Mouse (Mus musculus) CH12.LX (cell line): Measurements from ENCODE around the gene Prkaa2. TPM values are rescaled to one million over a fixed set of nuclear protein-coding genes. Genes with fewer than 3 reads are reported as not detected.
A peak's percentile ranks its signal among the peaks of the same experiment; 100 is the strongest.

ENCODE experiments used
- DNase-seq: peaks from one replicate; pipeline ENCODE4 v3.0.0-alpha.2; 2013; ENCODE audit errors: extremely low read depth
- H3K27ac ChIP-seq: 2 replicates; pipeline ENCODE4 v1.5.1; 2012; ENCODE audit warnings: low read depth, mild to moderate bottlenecking, control low read depth, moderate library complexity; ENCODE audit not compliant: insufficient read depth
- H3K27me3 ChIP-seq: replicated peaks from 2 replicates; pipeline ENCODE3; 2012; ENCODE audit warnings: inconsistent platforms
- H3K36me3 ChIP-seq, 2 experiments: replicated peaks in 1 of 2; 2 replicates each; pipeline versions ENCODE3 to v1.6.1; 2012; ENCODE audit warnings: inconsistent platforms in 1 of 2, low read length in 1 of 2, mild to moderate bottlenecking in 1 of 2, mixed read lengths in 1 of 2, moderate library complexity in 1 of 2; ENCODE audit not compliant: control insufficient read depth in 1 of 2, insufficient read depth in 1 of 2
- H3K4me1 ChIP-seq, 2 experiments: 2 replicates each; pipeline ENCODE4 v1.6.1; 2012; ENCODE audit warnings: inconsistent platforms in 1 of 2, moderate library complexity in 1 of 2; ENCODE audit not compliant: insufficient read depth in 2 of 2, control insufficient read depth in 1 of 2
- H3K4me2 ChIP-seq: 2 replicates; pipeline ENCODE4 v1.6.1; 2012; ENCODE audit warnings: low read depth, mild to moderate bottlenecking, control low read depth; ENCODE audit not compliant: poor library complexity, insufficient read depth, severe bottlenecking
- H3K4me3 ChIP-seq, 3 experiments: fragments of 150-350 bp in 1 of 3; sonication (generic) in 1 of 3; replicated peaks in 1 of 3; 2 replicates each; pipeline versions ENCODE3 to v1.5.1; 2011 to 2012; ENCODE audit warnings: low read depth in 2 of 3, low read length in 2 of 3, mild to moderate bottlenecking in 2 of 3, moderate library complexity in 2 of 3, control low read depth in 1 of 3, improper control_type of control experiment in 1 of 3, inconsistent platforms in 1 of 3, mixed read lengths in 1 of 3; ENCODE audit not compliant: poor library complexity in 1 of 3
- H3K79me2 ChIP-seq: replicated peaks from 2 replicates; pipeline ENCODE4 v1.6.1; 2012; ENCODE audit warnings: mild to moderate bottlenecking, moderate library complexity; ENCODE audit not compliant: control insufficient read depth, poor library complexity, insufficient read depth, severe bottlenecking; ENCODE audit errors: extremely low read depth
- H3K9ac ChIP-seq: 2 replicates; pipeline ENCODE4 v1.6.1; 2012; ENCODE audit warnings: low read depth, mild to moderate bottlenecking, control low read depth, moderate library complexity; ENCODE audit not compliant: insufficient read depth
- H3K9me3 ChIP-seq: replicated peaks from 2 replicates; pipeline ENCODE3; 2012; ENCODE audit warnings: low read length, inconsistent platforms, mixed read lengths
- CHD1 ChIP-seq: IDR thresholded peaks from 2 replicates; pipeline ENCODE4 v1.6.1; 2012; ENCODE audit warnings: low read depth, low read length, improper control_type of control experiment, inconsistent platforms
- CTCF ChIP-seq, 2 experiments: IDR thresholded peaks in 1 of 2; conservative IDR thresholded peaks in 1 of 2; 2 replicates each; pipeline ENCODE4 v1.5.1; 2011 to 2012; ENCODE audit warnings: low read depth in 2 of 2, low read length in 2 of 2, improper control_type of control experiment in 1 of 2, inconsistent platforms in 1 of 2, mild to moderate bottlenecking in 1 of 2, moderate library complexity in 1 of 2
- E2F4 ChIP-seq: IDR thresholded peaks from 2 replicates; pipeline ENCODE4 v1.6.1; 2011; ENCODE audit warnings: low read depth, low read length, improper control_type of control experiment; ENCODE audit not compliant: insufficient replicate concordance
- ETS1 ChIP-seq: conservative IDR thresholded peaks from 2 replicates; pipeline ENCODE4 v1.6.1; 2012; ENCODE audit warnings: low read depth, mild to moderate bottlenecking, inconsistent platforms, low read length, improper control_type of control experiment, moderate library complexity
- GABPA ChIP-seq: IDR thresholded peaks from 2 replicates; pipeline ENCODE4 v1.6.1; 2012; ENCODE audit warnings: low read depth, low read length, improper control_type of control experiment, inconsistent platforms; ENCODE audit not compliant: insufficient replicate concordance
- JUN ChIP-seq: IDR thresholded peaks from 2 replicates; pipeline ENCODE4 v1.6.1; 2011; ENCODE audit warnings: low read depth, mild to moderate bottlenecking, low read length, improper control_type of control experiment, moderate library complexity; ENCODE audit not compliant: insufficient read depth
- KAT2A ChIP-seq: IDR thresholded peaks from 2 replicates; pipeline ENCODE4 v1.6.1; 2012; ENCODE audit warnings: low read length, improper control_type of control experiment, inconsistent platforms; ENCODE audit not compliant: insufficient replicate concordance
- MAX ChIP-seq: IDR thresholded peaks from 2 replicates; pipeline ENCODE4 v1.6.1; 2011; ENCODE audit warnings: low read length, improper control_type of control experiment
- MEF2A ChIP-seq: IDR thresholded peaks from 2 replicates; pipeline ENCODE4 v1.6.1; 2014; ENCODE audit warnings: low read depth, mild to moderate bottlenecking, inconsistent platforms, low read length, improper control_type of control experiment, borderline replicate concordance
- MXI1 ChIP-seq: IDR thresholded peaks from 2 replicates; pipeline ENCODE4 v1.6.1; 2011; ENCODE audit warnings: mild to moderate bottlenecking, low read depth, low read length, improper control_type of control experiment
- MYC ChIP-seq: IDR thresholded peaks from 2 replicates; pipeline ENCODE4 v1.6.1; 2011; ENCODE audit warnings: low read depth, mild to moderate bottlenecking, improper control_type of control experiment, low read length
- POLR2A ChIP-seq: IDR thresholded peaks from 2 replicates; pipeline ENCODE4 v1.6.1; 2011; ENCODE audit warnings: low read depth, mild to moderate bottlenecking, improper control_type of control experiment, low read length
- RAD21 ChIP-seq: IDR thresholded peaks from 2 replicates; pipeline ENCODE4 v1.6.1; 2011; ENCODE audit warnings: low read depth, mild to moderate bottlenecking, low read length, improper control_type of control experiment, moderate library complexity
- SMC3 ChIP-seq: IDR thresholded peaks from 2 replicates; pipeline ENCODE4 v1.6.1; 2011; ENCODE audit warnings: low read depth, low read length, improper control_type of control experiment
- ZKSCAN1 ChIP-seq: IDR thresholded peaks from 2 replicates; pipeline ENCODE4 v1.6.1; 2012; ENCODE audit warnings: low read depth, inconsistent platforms, low read length, improper control_type of control experiment, borderline replicate concordance
- ZNF384 ChIP-seq: IDR thresholded peaks from 2 replicates; pipeline ENCODE4 v1.6.1; 2012; ENCODE audit warnings: low read depth, low read length, improper control_type of control experiment, inconsistent platforms
- dilution Hi-C: fragments of 300-500 bp; cut with MboI; formaldehyde crosslinking; loops from 2 replicates; pipeline ENCODE4 v1.14.3; 2020; ENCODE audit warnings: low sequenced_read_pairs; ENCODE audit not compliant: extremely low pct_unique_long_range_greater_than_20kb, extremely low pct_ligation_motif_present
- in situ Hi-C: fragments of 300-500 bp; cut with MboI; formaldehyde crosslinking; loops from 3 replicates; pipeline ENCODE4 v1.14.3; 2019; ENCODE audit warnings: low sequenced_read_pairs, low pct_ligation_motif_present, low pct_unique_long_range_greater_than_20kb, mixed read lengths
- polyA plus RNA-seq: library from polyadenylated mRNA; unstranded; fragments of >175 nt; gene quantifications from 2 replicates; pipeline ENCODE4 v1.2.1, GENCODE M21; 2012; ENCODE audit warnings: low read depth; ENCODE audit not compliant: insufficient read length
- total RNA-seq, 2 experiments: library from RNA; depleted of rRNA; stranded (reverse); fragments of 300-350 nt in 1 of 2; fragments of >200 nt in 1 of 2; gene quantifications; 2 replicates each; pipeline ENCODE4 v1.2.3; 2012 to 2014

Prkaa2 gene
- total and polyA plus RNA-seq, 3 experiments: 0.23 to 0.68 (median 0.29) TPM

DNA sequence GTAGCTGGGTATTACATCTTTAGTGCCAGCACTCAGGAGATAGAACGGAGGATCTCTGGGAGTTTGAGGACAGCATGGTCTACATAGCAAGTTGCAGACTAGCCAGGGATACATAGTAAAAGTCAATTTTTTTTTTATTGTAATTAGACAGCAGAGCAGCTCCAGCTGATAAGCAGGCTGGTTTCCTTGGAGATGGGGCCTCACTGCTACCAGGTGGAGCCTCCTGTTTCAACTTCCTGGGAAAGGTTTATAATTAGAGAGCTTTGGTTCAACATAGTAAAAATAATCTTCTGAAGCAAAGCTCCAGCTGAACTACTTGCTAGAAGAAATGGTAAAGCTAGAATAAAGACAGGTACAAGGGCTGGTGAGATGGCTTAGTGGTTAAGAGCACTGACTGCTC lies 59.6 kb downstream of the Prkaa2 start:
- in situ Hi-C loops (no loop called here), dilution Hi-C loops (no loop called here)
- no peak overlapping the region for H3K4me2 ChIP-seq
- H3K4me3 ChIP-seq: no peak overlapping the region
- no peaks in the 10 kb centered on the region for H3K27me3 ChIP-seq
- TF ChIP-seq KAT2A (no peak), ZNF384 (no peak), MXI1 (no peak), CTCF (conservative IDR thresholded peaks at IDR 0.05 in 1 of 2, IDR thresholded peaks at IDR 0.05 in 1 of 2; ENCODE audit: low read depth in 2 of 2, low read length in 2 of 2) (no peak), ZKSCAN1 (no peak), POLR2A (no peak), GABPA (no peak), MEF2A (no peak), CHD1 (no peak)
- no peaks in the 10 kb centered on the region for H3K9me3 ChIP-seq
- H3K36me3 ChIP-seq: no peaks in the 10 kb centered on the region
- no peaks in the 10 kb centered on the region for H3K79me2 ChIP-seq
- H3K27ac ChIP-seq: no peak overlapping the region
- H3K9ac ChIP-seq: no peak overlapping the region
- H3K4me1 ChIP-seq: peaks cover 0 to 3% of the 10 kb centered on the region in 2 experiments; a peak in 1 of 4 replicates
- DNase-seq: no peak

DNA sequence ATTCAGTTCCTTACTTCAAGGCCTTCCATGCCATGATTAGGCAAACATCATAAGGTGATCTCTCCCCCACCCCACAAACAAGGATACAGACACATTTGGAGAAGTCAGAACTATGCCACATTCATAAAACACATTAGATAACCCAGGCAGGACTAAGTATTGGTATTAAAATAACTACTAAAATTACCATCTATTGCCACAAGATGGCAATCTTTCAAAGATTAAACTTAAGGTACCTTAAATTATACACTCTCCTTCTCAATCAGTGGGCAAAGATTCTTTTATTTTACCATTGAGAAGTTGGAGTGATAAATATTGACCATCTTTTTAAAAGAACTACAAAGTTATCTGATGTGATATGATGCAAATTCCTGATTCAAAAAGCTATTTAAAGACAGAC lies 75.4 kb downstream of the Prkaa2 start:
- no peaks in the 10 kb centered on the region for H3K9me3 ChIP-seq
- no peak overlapping the region for H3K9ac ChIP-seq
- H3K4me3 ChIP-seq: no peak overlapping the region
- TF ChIP-seq CTCF (conservative IDR thresholded peaks at IDR 0.05 in 1 of 2, IDR thresholded peaks at IDR 0.05 in 1 of 2; ENCODE audit: low read depth in 2 of 2, low read length in 2 of 2): peak in 1 of 2 experiments; percentile 49; a peak in 2 of 4 replicates
- peak; percentile 45 for TF ChIP-seq RAD21
- no peak for TF ChIP-seq MYC
- dilution Hi-C loops: no loop called here
- H3K36me3 ChIP-seq: no peaks in the 10 kb centered on the region
- no peaks in the 10 kb centered on the region for H3K27me3 ChIP-seq
- H3K79me2 ChIP-seq: no peaks in the 10 kb centered on the region
- H3K27ac ChIP-seq: no peak overlapping the region
- in situ Hi-C loops: loop anchor here (10.0 kb wide), 1 partner anchor 91 kb away; no protein-coding TSS in a partner anchor
- DNase-seq: peak; percentile 14
- no peak overlapping the region for H3K4me2 ChIP-seq
- peaks cover 0 to 18% of the 10 kb centered on the region in 2 experiments; a peak in 1 of 4 replicates for H3K4me1 ChIP-seq

GRCm38 (mm10) chr4:105033153-105033552 lies 76.5 kb downstream of the Prkaa2 start:
- peak; percentile 49 for DNase-seq
- H3K4me3 ChIP-seq: no peak overlapping the region
- H3K36me3 ChIP-seq: no peaks in the 10 kb centered on the region
- TF ChIP-seq CTCF (conservative IDR thresholded peaks at IDR 0.05 in 1 of 2, IDR thresholded peaks at IDR 0.05 in 1 of 2; ENCODE audit: low read depth in 2 of 2, low read length in 2 of 2) (peak in 1 of 2 experiments; percentile 74; a peak in 2 of 4 replicates), ETS1 (0 out of 2 replicates have a peak, but pooled peaks have one; percentile 10), ZNF384 (no peak), SMC3 (peak; percentile 51), JUN (no peak), MAX (no peak), E2F4 (no peak), RAD21 (peak; percentile 76)
- no peaks in the 10 kb centered on the region for H3K27me3 ChIP-seq
- in situ Hi-C loops (loop anchor here (10.0 kb wide), 1 partner anchor 92 kb away; no protein-coding TSS in a partner anchor), dilution Hi-C loops (no loop called here)
- no peaks in the 10 kb centered on the region for H3K9me3 ChIP-seq
- peak overlapping the region; percentile 21; the same call in 1 of the 2 replicates for H3K4me2 ChIP-seq
- H3K79me2 ChIP-seq: no peaks in the 10 kb centered on the region
- no peak overlapping the region for H3K27ac ChIP-seq
- no peak overlapping the region for H3K9ac ChIP-seq
- H3K4me1 ChIP-seq: peaks cover 0 to 18% of the 10 kb centered on the region in 2 experiments; a peak in 1 of 4 replicates
